Mouse (Mus musculus) megakaryocyte, adult 5-6 weeks (primary cell): ENCODE measurements around the gene St8sia1. TPM values are rescaled to one million over a fixed set of nuclear protein-coding genes. Genes with fewer than 3 reads are reported as not detected.

ENCODE experiments used
- ATAC-seq: 2 replicates; pipeline ENCODE4 v1.8.0; 2016; ENCODE audit warnings: mild to moderate bottlenecking, inconsistent platforms; ENCODE audit not compliant: poor library complexity, severe bottlenecking
- total RNA-seq, 2 experiments: library from RNA; stranded (forward) in 1 of 2; stranded (reverse) in 1 of 2; fragments of 153-499, 151-499 nt in 1 of 2; fragments of 221-1000, 200-1000 nt in 1 of 2; gene quantifications; 2 replicates each; pipeline versions ENCODE4 v1.2.3 to v1.2.4; 2015 to 2017

The St8sia1 gene
- total RNA-seq, 2 experiments from 2014 or later = 0.48 to 1.3 TPM

GRCm38 (mm10) chr6:142946069-142946871 lies 18.0 kb downstream of the St8sia1 start:
- ATAC-seq = no peak

- no peak for ATAC-seq
Measured at GRCm38 (mm10) chr6:142945461-142945860, 18.8 kb downstream of the St8sia1 start.

- ATAC-seq = no peak
Measured at GRCm38 (mm10) chr6:142944470-142944869, 19.8 kb downstream of the St8sia1 start.

- ATAC-seq = no peak
Measured at GRCm38 (mm10) chr6:142943419-142943818, 20.8 kb downstream of the St8sia1 start.

- ATAC-seq = peak; percentile 32
Measured at GRCm38 (mm10) chr6:142941596-142942381, 22.5 kb downstream of the St8sia1 start.

- no peak for ATAC-seq
Measured at GRCm38 (mm10) chr6:142941078-142941477, 23.2 kb downstream of the St8sia1 start.

- no peak for ATAC-seq
Measured at GRCm38 (mm10) chr6:142938549-142939345, 25.5 kb downstream of the St8sia1 start.

- no peak for ATAC-seq
Measured at GRCm38 (mm10) chr6:142938074-142938473, 26.2 kb downstream of the St8sia1 start.

GRCm38 (mm10) chr6:142932582-142932981 lies 31.7 kb downstream of the St8sia1 start:
- no peak for ATAC-seq

GRCm38 (mm10) chr6:142932144-142932543 lies 32.1 kb downstream of the St8sia1 start:
- no peak for ATAC-seq

- no peak for ATAC-seq
Measured at GRCm38 (mm10) chr6:142928551-142929309, 35.5 kb downstream of the St8sia1 start.

GRCm38 (mm10) chr6:142926901-142927605 lies 37.2 kb downstream of the St8sia1 start:
- ATAC-seq = no peak

- no peak for ATAC-seq
Measured at GRCm38 (mm10) chr6:142925921-142926320, 38.3 kb downstream of the St8sia1 start.

- no peak for ATAC-seq
Measured at GRCm38 (mm10) chr6:142925374-142925773, 38.9 kb downstream of the St8sia1 start.

GRCm38 (mm10) chr6:142920901-142921300 lies 43.4 kb downstream of the St8sia1 start:
- no peak for ATAC-seq

- ATAC-seq = no peak
Measured at GRCm38 (mm10) chr6:142918691-142919090, 45.6 kb downstream of the St8sia1 start.

GRCm38 (mm10) chr6:142917471-142917901 lies 46.8 kb downstream of the St8sia1 start:
- no peak for ATAC-seq

- ATAC-seq = peak; percentile 55
Measured at GRCm38 (mm10) chr6:142916271-142916941, 47.8 kb downstream of the St8sia1 start.

GRCm38 (mm10) chr6:142915464-142915863 lies 48.8 kb downstream of the St8sia1 start:
- ATAC-seq = peak; percentile 79
